Mouse (Mus musculus) heart, postnatal 0 days (tissue): ENCODE data around the gene Naa60. TPM values are rescaled to one million over a fixed set of nuclear protein-coding genes. Genes with fewer than 3 reads are reported as not detected.

ENCODE experiments used
- ATAC-seq: fragments of 200-750 bp; cut with Nextera tagmentation; 2 replicates; pipeline ENCODE4 v1.8.0; 2017; ENCODE audit warnings: low read depth, moderate number of reproducible peaks, moderate library complexity; ENCODE audit not compliant: insufficient read depth
- DNase-seq: peaks from one replicate; pipeline ENCODE4 v3.0.0-alpha.2; 2016; ENCODE audit warnings: low spot score
- H3K27ac ChIP-seq: fragments of 300-500 bp; sonication (generic); 2 replicates; pipeline ENCODE4 v1.5.1; 2014; ENCODE audit warnings: low read depth, mild to moderate bottlenecking
- H3K27me3 ChIP-seq: fragments of 300-500 bp; sonication (generic); 2 replicates; pipeline ENCODE4 v1.6.1; 2014; ENCODE audit warnings: low read length, mixed read lengths; ENCODE audit not compliant: control insufficient read depth, insufficient read depth
- H3K36me3 ChIP-seq: fragments of 300-500 bp; sonication (generic); replicated peaks from 2 replicates; pipeline ENCODE4 v1.6.1; 2014; ENCODE audit warnings: low read length, mixed read lengths; ENCODE audit not compliant: control insufficient read depth, insufficient read depth
- H3K4me1 ChIP-seq: fragments of 300-500 bp; sonication (generic); 2 replicates; pipeline ENCODE4 v1.6.1; 2014; ENCODE audit warnings: antibody characterized with exemption; ENCODE audit not compliant: control insufficient read depth, insufficient read depth
- H3K4me2 ChIP-seq: fragments of 300-500 bp; sonication (generic); 2 replicates; pipeline ENCODE4 v1.6.1; 2014; ENCODE audit warnings: low read depth, mild to moderate bottlenecking, low read length, moderate library complexity
- H3K4me3 ChIP-seq: fragments of 300-500 bp; sonication (generic); 2 replicates; pipeline ENCODE4 v1.5.1; 2014; ENCODE audit warnings: low read depth, low read length
- H3K9ac ChIP-seq: fragments of 300-500 bp; sonication (generic); replicated peaks from 2 replicates; pipeline ENCODE4 v1.6.1; 2014; ENCODE audit warnings: low read depth, low read length, mixed read lengths
- H3K9me3 ChIP-seq: fragments of 300-500 bp; sonication (generic); replicated peaks from 2 replicates; pipeline ENCODE4 v1.6.1; 2016; ENCODE audit warnings: low read length; ENCODE audit not compliant: control insufficient read depth
- CTCF ChIP-seq: IDR thresholded peaks from 2 replicates; pipeline ENCODE4 v1.5.1; 2016; ENCODE audit warnings: antibody characterized with exemption, control low read depth, low read depth
- EP300 ChIP-seq: IDR thresholded peaks from 2 replicates; pipeline ENCODE4 v1.6.1; 2016; ENCODE audit warnings: antibody characterized with exemption, low read depth
- WGBS: fragments of 180-500 bp; shearing (Covaris S2); extraction: QIAGEN DNeasy Blood & Tissue Kit; methylation state at CpG from one replicate; pipeline ENCODE4 v1.1.7; 2014; 5-methylcytosine and 5-hydroxymethylcytosine counted together
- polyA plus RNA-seq: library from polyadenylated mRNA; unstranded; fragments of >200 nt; fragmentation: Nextera tagmentation; extraction: Ambion mirVana; gene quantifications from 2 replicates; pipeline ENCODE4 v1.2.1, GENCODE M21; 2015
- total RNA-seq: library from RNA; depleted of rRNA; stranded (reverse); fragments of >200 nt; gene quantifications from 2 replicates; pipeline ENCODE4 v1.2.3, GENCODE M21; 2014; ENCODE audit warnings: low replicate concordance

The Naa60 gene
- total and polyA plus RNA-seq, 2 experiments from 2014 or later: 23.6 to 32.2 TPM

DNA sequence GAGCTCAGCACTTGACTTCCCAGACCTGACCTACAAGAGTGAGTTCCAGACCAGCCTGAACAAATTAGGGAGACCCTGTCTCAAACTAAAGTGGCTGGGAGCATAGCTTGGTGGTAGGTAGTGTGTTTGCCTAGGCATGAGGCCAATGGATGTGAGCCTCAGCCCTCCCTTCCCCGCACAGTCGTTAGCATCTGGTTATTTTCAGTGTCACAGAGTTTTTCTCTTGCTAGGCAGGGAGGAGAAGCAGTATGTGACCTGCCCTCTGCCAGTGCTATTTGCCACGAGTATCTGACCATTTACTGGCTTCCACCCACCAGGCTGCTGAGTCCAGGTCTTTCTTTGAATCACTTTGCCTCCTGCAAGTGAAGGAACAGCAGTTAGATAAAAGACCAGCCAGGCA lies 21.6 kb downstream of the Naa60 start:
- no peaks in the 10 kb centered on the region for H3K9me3 ChIP-seq
- no peak overlapping the region for H3K4me2 ChIP-seq
- H3K9ac ChIP-seq: no peak overlapping the region
- TF ChIP-seq EP300 (no peak), CTCF (no peak)
- peak; percentile 79 for DNase-seq
- H3K4me1 ChIP-seq: peaks cover 13% of the 10 kb centered on the region; the same call in 1 of the 2 replicates
- peak; percentile 77 for ATAC-seq
- H3K36me3 ChIP-seq: peaks cover 35% of the 10 kb centered on the region
- no peaks in the 10 kb centered on the region for H3K27me3 ChIP-seq
- no peak overlapping the region for H3K4me3 ChIP-seq
- WGBS: 11% methylated on average over 3 of the region's 3 CpGs
- peak overlapping the region; percentile 87 for H3K27ac ChIP-seq

DNA sequence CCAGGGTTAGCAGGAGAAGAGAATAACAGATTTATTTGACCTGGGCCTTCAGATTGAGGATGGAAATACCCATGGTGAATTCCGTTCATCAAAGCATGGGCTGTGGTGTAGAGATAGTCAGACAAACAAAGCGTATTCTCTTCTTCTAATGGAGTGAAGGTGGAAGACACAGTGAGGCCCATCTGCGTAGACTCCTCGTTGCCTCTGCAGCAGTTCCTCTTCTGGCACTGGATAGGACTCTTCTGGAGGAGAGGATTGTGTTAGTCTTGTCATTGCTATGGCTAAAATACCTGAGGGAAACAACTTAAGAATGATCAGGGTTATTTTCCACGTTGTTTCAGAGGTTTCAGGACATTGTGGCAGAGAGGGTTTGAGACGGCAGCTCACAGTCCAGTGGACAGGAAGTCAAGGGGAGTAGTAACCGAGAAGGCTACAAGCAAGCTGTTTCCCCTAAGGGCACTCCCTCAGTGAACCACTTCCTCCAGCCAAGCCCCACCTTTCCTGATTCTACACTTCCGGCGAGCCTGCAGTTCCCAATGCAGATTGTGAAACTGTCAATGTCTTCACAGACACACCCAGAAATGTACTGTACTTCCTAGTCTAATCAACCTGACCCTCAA lies 23.1 kb downstream of the Naa60 start:
- peaks cover 13% of the 10 kb centered on the region; the same call in 1 of the 2 replicates for H3K4me1 ChIP-seq
- H3K9me3 ChIP-seq: no peaks in the 10 kb centered on the region
- H3K9ac ChIP-seq: no peak overlapping the region
- no peak overlapping the region for H3K4me3 ChIP-seq
- DNase-seq (peak; percentile 68), ATAC-seq (peak; percentile 71)
- H3K27ac ChIP-seq: peak overlapping the region; percentile 87
- 62% methylated on average over 9 of the region's 9 CpGs for WGBS
- peak overlapping the region; percentile 39 for H3K4me2 ChIP-seq
- no peak for TF ChIP-seq CTCF
- no peak for TF ChIP-seq EP300
- peaks cover 51% of the 10 kb centered on the region for H3K36me3 ChIP-seq
- no peaks in the 10 kb centered on the region for H3K27me3 ChIP-seq

DNA sequence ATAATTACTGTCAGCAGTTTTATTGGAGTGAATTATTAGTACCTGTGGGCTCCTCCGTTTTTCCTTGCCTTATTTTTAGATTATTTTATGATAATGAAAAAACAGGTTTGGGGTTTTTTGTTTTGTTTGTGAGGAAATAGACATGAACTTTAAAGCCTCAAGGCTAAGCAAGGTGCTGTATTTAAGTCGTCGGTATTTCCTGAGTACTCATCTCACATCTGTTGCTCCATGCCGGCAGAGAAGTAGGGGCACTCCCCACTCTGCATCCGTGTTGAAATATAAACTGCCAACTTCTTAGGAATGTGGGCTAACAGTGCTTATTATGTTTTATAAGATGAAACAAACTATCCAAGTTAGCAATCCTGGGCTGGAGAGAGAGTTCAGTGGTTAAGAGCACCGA lies 23.9 kb downstream of the Naa60 start:
- H3K9me3 ChIP-seq: no peaks in the 10 kb centered on the region
- no peak overlapping the region for H3K4me2 ChIP-seq
- H3K27me3 ChIP-seq: no peaks in the 10 kb centered on the region
- 67% methylated on average over 6 of the region's 6 CpGs for WGBS
- TF ChIP-seq CTCF (no peak), EP300 (no peak)
- H3K4me3 ChIP-seq: no peak overlapping the region
- ATAC-seq: no peak
- no peak overlapping the region for H3K9ac ChIP-seq
- peaks cover 58% of the 10 kb centered on the region for H3K36me3 ChIP-seq
- H3K27ac ChIP-seq: peak overlapping the region; percentile 87
- H3K4me1 ChIP-seq: peaks cover 13% of the 10 kb centered on the region; the same call in 1 of the 2 replicates
- no peak for DNase-seq

DNA sequence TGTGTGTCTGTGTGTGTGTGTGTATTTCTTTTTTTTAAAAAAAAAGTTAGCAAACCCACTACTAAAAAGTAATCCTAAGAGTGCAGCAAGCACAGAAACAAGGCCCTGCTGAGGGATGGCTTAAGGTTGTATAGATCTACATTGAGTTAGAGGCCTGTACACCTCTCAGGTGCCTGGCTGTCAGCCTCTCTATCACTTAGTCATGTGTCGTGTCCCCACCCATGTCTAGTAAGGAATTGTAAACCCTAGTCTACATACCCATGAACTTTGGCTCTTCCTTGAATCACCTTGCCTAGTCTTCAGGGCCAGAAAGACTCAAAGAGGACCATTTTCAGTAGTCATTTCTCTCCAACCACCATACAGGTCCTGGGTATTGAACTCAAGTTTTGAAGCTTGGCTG lies 24.4 kb downstream of the Naa60 start:
- Histone ChIP-seq H3K27ac (no peak overlapping the region), H3K4me3 (no peak overlapping the region), H3K4me2 (no peak overlapping the region), H3K4me1 (peaks cover 13% of the 10 kb centered on the region; the same call in 1 of the 2 replicates), H3K27me3 (no peaks in the 10 kb centered on the region), H3K9ac (no peak overlapping the region), H3K36me3 (peaks cover 63% of the 10 kb centered on the region), H3K9me3 (no peaks in the 10 kb centered on the region)
- no peak for ATAC-seq
- no peak for DNase-seq
- WGBS: 96% methylated on average over 1 of the region's 1 CpGs
- no peak for TF ChIP-seq EP300
- no peak for TF ChIP-seq CTCF

DNA sequence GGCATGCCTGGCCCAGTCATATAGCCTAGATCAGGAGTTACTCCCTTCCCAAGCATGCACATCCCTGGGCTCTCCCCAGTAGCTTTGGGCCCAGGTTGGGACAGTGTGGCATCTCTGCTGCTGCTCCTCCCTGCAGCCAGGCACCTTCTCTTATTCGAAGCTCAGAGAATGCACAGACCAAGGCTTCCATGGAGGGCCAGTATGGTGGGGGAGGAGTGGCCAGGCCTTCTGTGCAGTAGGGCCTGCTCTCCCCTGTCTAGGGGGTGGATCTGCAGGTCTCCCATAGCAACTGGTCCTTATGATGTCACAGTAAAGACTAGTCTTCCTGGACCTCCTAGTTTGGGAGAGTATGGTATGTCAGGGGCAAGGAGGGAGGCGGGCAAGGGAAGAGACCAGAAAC lies 35.3 kb downstream of the Naa60 start:
- no peaks in the 10 kb centered on the region for H3K27me3 ChIP-seq
- no peaks in the 10 kb centered on the region for H3K9me3 ChIP-seq
- no peak for TF ChIP-seq CTCF
- no peak for TF ChIP-seq EP300
- no peak overlapping the region for H3K4me3 ChIP-seq
- 81% methylated on average over 2 of the region's 2 CpGs for WGBS
- H3K4me2 ChIP-seq: no peak overlapping the region
- no peak overlapping the region for H3K27ac ChIP-seq
- DNase-seq: no peak
- peaks cover 47% of the 10 kb centered on the region for H3K36me3 ChIP-seq
- H3K9ac ChIP-seq: no peak overlapping the region
- H3K4me1 ChIP-seq: peaks cover 7% of the 10 kb centered on the region; the same call in 1 of the 2 replicates
- ATAC-seq: no peak

DNA sequence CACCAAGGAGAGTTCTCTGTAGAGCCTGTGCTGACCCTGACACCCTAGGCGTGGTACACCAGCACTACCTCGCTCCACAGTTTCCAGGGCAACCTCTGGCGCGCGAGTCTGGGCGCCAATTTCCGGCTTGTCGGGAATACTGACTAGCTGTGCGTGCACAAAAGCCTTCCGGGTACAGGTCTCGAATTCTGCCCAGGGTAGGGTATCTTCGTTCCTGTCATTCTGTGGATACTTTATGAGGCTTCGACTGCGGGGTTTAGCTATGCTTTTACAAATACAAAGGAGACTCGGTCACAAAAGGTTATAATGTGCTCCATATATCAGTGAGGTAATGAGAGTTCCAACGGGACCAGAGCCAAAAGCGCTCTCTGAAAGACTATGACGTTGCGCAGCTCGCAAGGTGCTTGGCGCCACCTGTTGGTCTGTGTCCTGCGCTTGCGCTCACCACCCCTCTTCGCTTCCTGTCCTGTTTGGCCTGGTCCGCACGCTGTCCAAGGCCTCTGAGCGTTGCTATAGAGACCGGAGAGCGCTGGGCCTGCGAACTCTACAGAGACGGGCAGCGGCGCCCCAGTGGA lies 36.4 kb downstream of the Naa60 start, which contains the start of the genes 1700037C18Rik and Cluap1:
TSS of gene 1700037C18Rik (minus strand) at position 153 of the 575 bp plus-strand sequence.
TSS of gene Cluap1 (plus strand) at position 265 of the 575 bp plus-strand sequence.
- Histone ChIP-seq H3K4me2 (peak within 1 kb of the TSS; percentile 90), H3K4me1 (peaks cover 7% of the 10 kb centered on the region; the same call in 1 of the 2 replicates), H3K9ac (peak within 1 kb of the TSS; percentile 71), H3K4me3 (peak within 1 kb of the TSS; percentile 65), H3K27me3 (no peaks in the 10 kb centered on the region), H3K27ac (peak within 1 kb of the TSS; percentile 68), H3K9me3 (no peaks in the 10 kb centered on the region), H3K36me3 (peaks cover 47% of the 10 kb centered on the region)
- ATAC-seq: peak; percentile 98
- DNase-seq: peak; percentile 95
- WGBS: under 1% methylated on average over 33 of the region's 33 CpGs
- TF ChIP-seq CTCF (peak; percentile 67), EP300 (no peak)
